Mouse (Mus musculus) embryonic facial prominence, embryonic 15.5 days (tissue): ENCODE results near the gene Nlrp4f. TPM values are rescaled to one million over a fixed set of nuclear protein-coding genes. Genes with fewer than 3 reads are reported as not detected.

Source experiments
- ATAC-seq: fragments of 200-750 bp; cut with Nextera tagmentation; 2 replicates; pipeline ENCODE4 v1.8.0; 2017; ENCODE audit warnings: low read depth, moderate TSS enrichment; ENCODE audit not compliant: insufficient number of reproducible peaks, low FRiP score, low TSS enrichment
- H3K27ac ChIP-seq: fragments of 300-500 bp; sonication (generic); replicated peaks from 2 replicates; pipeline ENCODE4 v1.5.1; 2015; ENCODE audit warnings: mild to moderate bottlenecking, inconsistent platforms
- H3K27me3 ChIP-seq: fragments of 300-500 bp; sonication (generic); 2 replicates; pipeline ENCODE4 v1.6.1; 2015; ENCODE audit warnings: inconsistent platforms
- H3K36me3 ChIP-seq: fragments of 300-500 bp; sonication (generic); 2 replicates; pipeline ENCODE4 v1.6.1; 2015; ENCODE audit warnings: mild to moderate bottlenecking, inconsistent platforms
- H3K4me1 ChIP-seq: fragments of 300-500 bp; sonication (generic); 2 replicates; pipeline ENCODE4 v1.6.1; 2015; ENCODE audit warnings: inconsistent platforms
- H3K4me2 ChIP-seq: fragments of 300-500 bp; sonication (generic); replicated peaks from 2 replicates; pipeline ENCODE4 v1.6.1; 2015; ENCODE audit warnings: mild to moderate bottlenecking, inconsistent platforms
- H3K4me3 ChIP-seq: fragments of 300-500 bp; sonication (generic); replicated peaks from 2 replicates; pipeline ENCODE4 v1.5.1; 2015; ENCODE audit warnings: mild to moderate bottlenecking, inconsistent platforms
- H3K9ac ChIP-seq: fragments of 300-500 bp; sonication (generic); 2 replicates; pipeline ENCODE4 v1.6.1; 2015; ENCODE audit warnings: inconsistent platforms
- H3K9me3 ChIP-seq: fragments of 300-500 bp; sonication (generic); replicated peaks from 2 replicates; pipeline ENCODE4 v1.6.1; 2016; ENCODE audit warnings: inconsistent platforms
- WGBS: fragments of 180-500 bp; shearing (Covaris S2); methylation state at CpG from one replicate; pipeline ENCODE4 v1.1.7; 2015; 5-methylcytosine and 5-hydroxymethylcytosine counted together
- polyA plus RNA-seq: library from polyadenylated mRNA; unstranded; fragments of >200 nt; fragmentation: Nextera tagmentation; extraction: Ambion mirVana; gene quantifications from 2 replicates; pipeline ENCODE4 v1.2.1, GENCODE M21; 2015

The Nlrp4f gene
- polyA plus RNA-seq, result not detected in 2 replicates

GRCm38 (mm10) chr13:65205877-65206276, at the start of gene Nlrp4f:
Gene Nlrp4f (minus strand): TSS chr13:65205977.
- no peak within 1 kb of the TSS for H3K27ac ChIP-seq
- ATAC-seq, result no peak
- no peak within 1 kb of the TSS for H3K4me2 ChIP-seq
- WGBS, result 82% methylated on average over 10 of the region's 10 CpGs
- no peaks in the 10 kb centered on the region for H3K36me3 ChIP-seq
- H3K27me3 ChIP-seq, result no peaks in the 10 kb centered on the region
- no peak within 1 kb of the TSS for H3K4me3 ChIP-seq
- H3K4me1 ChIP-seq, result no peaks in the 10 kb centered on the region
- no peaks in the 10 kb centered on the region for H3K9me3 ChIP-seq
- H3K9ac ChIP-seq, result no peak within 1 kb of the TSS

DNA sequence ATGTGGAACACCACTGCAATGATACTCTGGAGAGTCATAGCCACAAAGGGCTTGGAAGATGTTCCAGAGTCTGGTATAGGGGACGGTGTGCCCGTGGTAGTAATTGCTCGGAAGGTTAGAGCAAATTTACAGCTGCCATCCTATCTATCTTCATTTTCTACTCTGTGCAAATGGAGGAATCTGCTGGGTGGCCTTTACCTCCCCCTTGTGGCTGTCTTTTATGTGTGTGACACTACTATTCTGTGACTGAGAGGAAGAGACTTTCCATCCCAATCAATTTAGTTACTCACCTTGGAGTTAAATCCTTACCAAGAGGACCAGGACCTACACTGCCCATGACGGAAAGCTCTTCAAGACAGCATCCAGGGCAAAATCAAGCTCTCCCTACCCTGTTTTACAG, 37.5 kb upstream of the Nlrp4f start:
- Histone ChIP-seq H3K36me3 (peaks cover 17% of the 10 kb centered on the region; the same call in 1 of the 2 replicates), H3K27ac (no peak overlapping the region), H3K4me3 (no peak overlapping the region), H3K9ac (no peak overlapping the region), H3K4me2 (no peak overlapping the region), H3K9me3 (peaks cover 9% of the 10 kb centered on the region), H3K27me3 (no peaks in the 10 kb centered on the region), H3K4me1 (peaks cover 13% of the 10 kb centered on the region)
- WGBS, result 95% methylated on average over 4 of the region's 4 CpGs
- ATAC-seq, result no peak

- peaks cover 13% of the 10 kb centered on the region for H3K4me1 ChIP-seq
- peaks cover 9% of the 10 kb centered on the region for H3K9me3 ChIP-seq
- peaks cover 14% of the 10 kb centered on the region; the same call in 1 of the 2 replicates for H3K36me3 ChIP-seq
- no peaks in the 10 kb centered on the region for H3K27me3 ChIP-seq
- no peak for ATAC-seq
- H3K27ac ChIP-seq, result no peak overlapping the region
- 41% methylated on average over 27 of the region's 27 CpGs for WGBS
- H3K4me3 ChIP-seq, result peak overlapping the region; percentile 84
- no peak overlapping the region; the same call in 1 of the 2 replicates for H3K9ac ChIP-seq
- H3K4me2 ChIP-seq, result peak overlapping the region; percentile 99
These were observed 36.6 kb upstream of the Nlrp4f start for GRCm38 (mm10) chr13:65242319-65242787.

DNA sequence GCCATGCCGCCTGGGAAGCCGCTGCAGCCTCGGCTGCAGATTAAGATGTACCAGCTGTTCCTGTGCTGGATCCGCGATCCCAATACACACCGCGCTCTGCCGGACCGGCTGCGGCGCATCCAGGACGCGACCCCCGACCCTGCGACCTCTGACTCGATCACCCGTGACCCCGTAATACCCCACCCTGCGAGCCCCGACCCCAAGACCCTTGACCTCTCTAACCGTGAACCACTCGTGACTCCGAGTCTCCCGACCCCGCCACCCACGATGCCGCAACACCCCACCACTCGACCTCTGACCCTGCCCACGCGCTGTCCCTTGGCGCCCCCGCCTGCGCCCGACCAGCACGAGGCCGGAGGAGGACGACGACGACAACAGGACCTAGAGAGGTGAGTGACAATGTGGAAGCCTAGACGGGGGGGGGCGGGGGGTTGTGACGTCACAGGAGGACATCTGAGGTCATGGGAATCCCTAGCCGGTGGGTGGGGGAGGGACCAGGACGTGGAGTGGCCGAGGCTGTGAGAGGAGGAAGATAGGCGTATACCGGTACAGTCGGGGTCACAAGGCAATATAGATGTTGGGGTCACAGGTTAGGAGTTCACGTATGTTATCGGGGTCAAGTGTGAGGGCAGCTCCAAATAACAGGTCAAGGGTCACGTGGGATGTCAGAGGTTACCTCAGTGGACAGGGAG, 36.0 kb upstream of the Nlrp4f start:
- ATAC-seq, result peak; percentile 2; the same call in 1 of the 2 replicates
- Histone ChIP-seq H3K27me3 (no peaks in the 10 kb centered on the region), H3K4me3 (peak overlapping the region; percentile 84), H3K27ac (peak overlapping the region; percentile 95), H3K4me1 (peaks cover 13% of the 10 kb centered on the region), H3K4me2 (peak overlapping the region; percentile 99), H3K9ac (peak overlapping the region; percentile 55), H3K36me3 (peaks cover 14% of the 10 kb centered on the region; the same call in 1 of the 2 replicates), H3K9me3 (peaks cover 9% of the 10 kb centered on the region)
- whole genome bisulfite sequencing, result 3% methylated on average over 51 of the region's 51 CpGs

GRCm38 (mm10) chr13:65241099-65241626, 35.4 kb upstream of the Nlrp4f start:
- Histone ChIP-seq H3K4me1 (peaks cover 13% of the 10 kb centered on the region), H3K4me3 (peak overlapping the region; percentile 84), H3K9ac (peak overlapping the region; percentile 55), H3K4me2 (peak overlapping the region; percentile 99), H3K36me3 (peaks cover 14% of the 10 kb centered on the region; the same call in 1 of the 2 replicates), H3K27ac (peak overlapping the region; percentile 95), H3K27me3 (no peaks in the 10 kb centered on the region), H3K9me3 (peaks cover 7% of the 10 kb centered on the region)
- WGBS, result under 1% methylated on average over 45 of the region's 45 CpGs
- peak; percentile 82 for ATAC-seq

- ATAC-seq, result peak; percentile 89
- H3K9ac ChIP-seq, result peak overlapping the region; percentile 55
- 1% methylated on average over 28 of the region's 28 CpGs for WGBS
These were observed 34.8 kb upstream of the Nlrp4f start for GRCm38 (mm10) chr13:65240509-65241098.

GRCm38 (mm10) chr13:65237211-65237610, 31.4 kb upstream of the Nlrp4f start:
- no peak overlapping the region for H3K27ac ChIP-seq
- no peak overlapping the region for H3K9ac ChIP-seq
- no peak for ATAC-seq
- no peaks in the 10 kb centered on the region for H3K27me3 ChIP-seq
- H3K4me1 ChIP-seq, result peaks cover 9% of the 10 kb centered on the region
- H3K36me3 ChIP-seq, result no peaks in the 10 kb centered on the region
- no peaks in the 10 kb centered on the region for H3K9me3 ChIP-seq
- H3K4me2 ChIP-seq, result no peak overlapping the region
- 72% methylated on average over 9 of the region's 9 CpGs for WGBS
- no peak overlapping the region for H3K4me3 ChIP-seq

More at GRCm38 (mm10) chr13:65240509-65241098, 34.8 kb upstream of the Nlrp4f start:
- H3K9me3 ChIP-seq, result peaks cover 1% of the 10 kb centered on the region
- peaks cover 13% of the 10 kb centered on the region; the same call in 1 of the 2 replicates for H3K36me3 ChIP-seq
- peak overlapping the region; percentile 84 for H3K4me3 ChIP-seq
- H3K27ac ChIP-seq, result peak overlapping the region; percentile 95
- H3K4me2 ChIP-seq, result peak overlapping the region; percentile 99
- peaks cover 13% of the 10 kb centered on the region for H3K4me1 ChIP-seq
- no peaks in the 10 kb centered on the region for H3K27me3 ChIP-seq

DNA sequence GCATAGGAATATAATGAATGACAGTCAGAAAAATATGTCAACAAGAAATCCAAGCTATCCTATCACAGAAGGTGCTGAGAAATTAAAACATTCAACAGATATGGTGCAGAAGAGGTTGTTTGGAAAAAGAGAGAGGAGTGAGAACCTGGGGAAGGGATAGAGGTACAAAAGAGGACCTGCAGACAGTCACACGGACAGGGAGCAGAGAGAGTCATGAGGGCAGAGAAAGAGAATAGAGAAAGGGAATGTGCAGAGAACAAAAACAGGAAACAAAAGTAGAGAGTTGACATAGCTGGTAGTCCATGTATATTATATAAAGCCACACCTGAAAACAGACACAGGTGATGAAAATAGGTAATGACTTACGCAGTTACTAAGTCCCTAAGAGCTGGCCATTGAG, 20.9 kb upstream of the Nlrp4f start:
- no peaks in the 10 kb centered on the region for H3K36me3 ChIP-seq
- 71% methylated on average over 2 of the region's 2 CpGs for WGBS
- H3K9me3 ChIP-seq, result no peaks in the 10 kb centered on the region
- H3K4me3 ChIP-seq, result no peak overlapping the region
- no peak overlapping the region for H3K9ac ChIP-seq
- H3K27ac ChIP-seq, result no peak overlapping the region
- no peaks in the 10 kb centered on the region for H3K4me1 ChIP-seq
- H3K4me2 ChIP-seq, result no peak overlapping the region
- ATAC-seq, result no peak
- H3K27me3 ChIP-seq, result no peaks in the 10 kb centered on the region

GRCm38 (mm10) chr13:65225945-65226344, 20.2 kb upstream of the Nlrp4f start:
- 51% methylated on average over 6 of the region's 6 CpGs for whole genome bisulfite sequencing
- no peaks in the 10 kb centered on the region for H3K9me3 ChIP-seq

GRCm38 (mm10) chr13:65200667-65201066, 5.1 kb downstream of the Nlrp4f start:
- Histone ChIP-seq H3K27me3 (no peaks in the 10 kb centered on the region), H3K4me2 (no peak overlapping the region), H3K4me1 (no peaks in the 10 kb centered on the region), H3K4me3 (no peak overlapping the region), H3K27ac (no peak overlapping the region), H3K9me3 (no peaks in the 10 kb centered on the region), H3K36me3 (no peaks in the 10 kb centered on the region), H3K9ac (no peak overlapping the region)
- no peak for ATAC-seq
- WGBS, result 65% methylated on average over 1 of the region's 1 CpGs

More at GRCm38 (mm10) chr13:65225945-65226344, 20.2 kb upstream of the Nlrp4f start:
- ATAC-seq, result no peak
- Histone ChIP-seq H3K36me3 (no peaks in the 10 kb centered on the region), H3K27me3 (no peaks in the 10 kb centered on the region), H3K27ac (no peak overlapping the region), H3K4me1 (no peaks in the 10 kb centered on the region), H3K4me3 (no peak overlapping the region), H3K9ac (no peak overlapping the region), H3K4me2 (no peak overlapping the region)

DNA sequence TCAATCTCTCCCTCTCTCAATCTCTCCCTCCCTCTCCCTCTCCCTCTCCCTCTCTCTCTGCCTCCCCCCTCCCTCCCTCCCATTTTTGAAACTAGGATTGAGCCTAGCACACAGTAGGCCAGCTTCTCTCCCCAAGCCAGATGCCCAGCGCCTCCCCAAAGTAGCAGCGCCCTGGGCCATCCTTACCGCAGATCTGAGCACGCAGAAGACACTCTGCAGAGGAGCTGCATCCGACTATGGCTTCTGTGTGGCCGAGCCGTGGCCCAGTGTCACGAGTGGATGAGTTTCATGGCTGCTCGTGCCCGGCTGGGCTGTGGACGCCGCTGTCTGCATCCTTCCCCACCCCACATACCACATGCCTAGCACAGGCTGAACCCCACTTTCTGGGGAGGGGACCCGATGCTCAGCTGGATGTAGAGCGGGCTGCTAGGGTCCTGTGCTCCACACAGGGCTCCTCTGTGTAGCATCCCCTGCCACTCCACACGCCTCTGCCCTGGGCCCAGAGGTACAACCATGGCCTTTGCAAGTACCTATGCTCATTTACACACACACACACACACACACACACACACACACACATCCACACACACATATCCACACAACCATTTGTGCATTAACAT, 29.2 kb downstream of the Nlrp4f start:
- Histone ChIP-seq H3K9me3 (no peaks in the 10 kb centered on the region), H3K9ac (no peak overlapping the region), H3K4me2 (no peak overlapping the region), H3K4me3 (no peak overlapping the region), H3K4me1 (no peaks in the 10 kb centered on the region), H3K27ac (no peak overlapping the region), H3K27me3 (no peaks in the 10 kb centered on the region), H3K36me3 (no peaks in the 10 kb centered on the region)
- WGBS, result 52% methylated on average over 15 of the region's 15 CpGs
- no peak for ATAC-seq
